Mouse (Mus musculus): ENCODE measurements around the gene Ccdc39.

DNA sequence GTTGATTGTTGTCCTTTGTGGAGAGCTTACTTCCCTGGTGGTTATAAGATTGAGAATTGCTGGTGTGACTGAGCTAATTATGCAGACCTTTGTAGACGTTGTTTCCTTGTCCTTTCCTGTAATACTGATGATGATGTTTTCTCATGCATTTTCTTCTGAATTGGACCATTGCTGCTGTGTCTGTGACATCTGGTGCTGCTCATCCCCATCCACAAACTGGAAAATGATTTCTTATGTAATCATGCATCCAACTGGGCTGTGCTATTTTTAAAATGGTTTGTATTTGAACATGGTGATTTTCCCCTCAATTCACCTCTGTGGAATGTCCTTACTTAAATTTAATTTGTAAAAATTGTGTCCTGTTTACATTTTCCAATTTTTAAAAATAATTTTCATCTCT, 37.0 kb downstream of the Ccdc39 start:
- TF ChIP-seq MAX (IDR thresholded peaks at IDR 0.05; ENCODE audit: low read depth) (no peak), USF1 (IDR thresholded peaks at IDR 0.05; ENCODE audit: low read depth) (no peak), POLR2A (IDR thresholded peaks at IDR 0.05; ENCODE audit: insufficient read length, low read depth) (no peak), TCF3 (IDR thresholded peaks at IDR 0.05; ENCODE audit: insufficient read length, low read depth) (no peak), MYOD1 (IDR thresholded peaks at IDR 0.05; ENCODE audit: control insufficient read depth in 1 of 3, insufficient read length in 2 of 3, low read depth in 2 of 3) (no peak), TCF12 (IDR thresholded peaks at IDR 0.05; ENCODE audit: insufficient read depth, poor library complexity, severe bottlenecking) (no peak)
